Comparison of ENCODE assay signal across 8 mouse cellular contexts in the genomic region with DNA sequence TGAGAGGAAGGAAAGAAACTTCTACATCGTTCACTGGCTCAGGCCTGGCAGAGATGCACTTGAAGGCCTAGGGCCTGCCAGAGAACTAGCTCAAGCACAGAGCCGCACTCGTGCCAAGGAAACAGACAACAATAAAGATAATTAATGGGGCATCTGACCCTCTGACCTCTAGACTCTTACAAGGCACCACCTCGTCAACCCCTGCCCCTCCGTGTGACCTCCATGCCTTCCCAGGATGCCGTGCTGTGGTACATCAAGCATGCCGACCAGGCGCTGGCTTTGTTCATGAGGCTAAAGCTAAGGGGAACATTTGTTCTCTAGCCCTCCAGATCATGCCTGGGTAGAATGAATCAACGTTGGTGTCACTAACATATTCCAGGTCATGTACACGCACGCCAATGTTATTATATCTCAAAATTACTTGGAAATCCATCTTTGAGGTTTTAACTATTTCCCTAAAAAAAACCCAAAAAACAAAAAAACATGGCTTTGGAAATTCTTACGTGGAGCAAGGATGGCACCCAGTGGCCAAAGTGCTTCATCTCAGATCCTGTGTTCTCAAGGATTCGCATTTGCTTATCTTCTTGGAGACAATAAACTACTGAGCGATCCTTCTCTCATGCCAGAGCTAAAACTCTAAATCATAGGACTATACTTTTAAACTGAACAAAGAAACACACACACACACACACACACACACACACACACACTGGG.
DNase-seq lines count a peak whose midpoint lies in the region; ATAC-seq and TF ChIP-seq lines count a peak whose summit lies in the region.

No protein-coding gene starts in this region.

- H3K27me3 ChIP-seq in kidney, postnatal 0 days (ENCODE audit: insufficient read depth, low read length), result no peaks in the 10 kb centered on the region
- no peaks in the 10 kb centered on the region for H3K27me3 ChIP-seq in embryonic facial prominence, embryonic 10.5 days (replicated peaks; ENCODE audit: low read depth, poor library complexity, severe bottlenecking)

- no peaks in the 10 kb centered on the region for H3K36me3 ChIP-seq in kidney, postnatal 0 days (ENCODE audit: insufficient read depth, low read length)
- H3K36me3 ChIP-seq in embryonic facial prominence, embryonic 10.5 days (replicated peaks), result no peaks in the 10 kb centered on the region

- no peaks in the 10 kb centered on the region for H3K9me3 ChIP-seq in kidney, postnatal 0 days (replicated peaks; ENCODE audit: low read length)
- no peaks in the 10 kb centered on the region for H3K9me3 ChIP-seq in embryonic facial prominence, embryonic 10.5 days

- H3K4me2 ChIP-seq in kidney, postnatal 0 days (ENCODE audit: low read length), result no peak overlapping the region

- peak; percentile 31 for DNase-seq in adrenal gland, adult 2 months
- DNase-seq in adrenal gland, adult 18-20 months (ENCODE audit: low spot score in 2 of 2), result no peak
- peak; percentile 84 for DNase-seq in kidney, postnatal 0 days (ENCODE audit: low spot score)
- DNase-seq in kidney, adult 9 months, result no peak
- peak; percentile 42 for DNase-seq in embryonic facial prominence, embryonic 10.5 days (ENCODE audit: low spot score)
- DNase-seq in lung, postnatal 4 days, result peak; percentile 31 to 42
- DNase-seq in urinary bladder, postnatal 36 days (ENCODE audit: low spot score in 2 of 2), result no peak
- no peak for DNase-seq in left cerebral cortex, adult 9 months (ENCODE audit: low spot score in 2 of 2)

- peak; percentile 64 for TF ChIP-seq CTCF in kidney, postnatal 0 days (IDR thresholded peaks at IDR 0.05; ENCODE audit: low read depth)

- peak; percentile 37; the same call in 1 of the 2 replicates for ATAC-seq in kidney, postnatal 0 days (replicated peaks; ENCODE audit: low FRiP score, low read depth)

- no peak overlapping the region for H3K27ac ChIP-seq in kidney, postnatal 0 days
- H3K27ac ChIP-seq in embryonic facial prominence, embryonic 10.5 days (replicated peaks), result peak overlapping the region; percentile 27; the same call in 1 of the 2 replicates

- H3K4me3 ChIP-seq in kidney, postnatal 0 days (replicated peaks; ENCODE audit: low read depth, low read length), result no peak overlapping the region
- H3K4me3 ChIP-seq in embryonic facial prominence, embryonic 10.5 days, result no peak overlapping the region

- 24% methylated on average over 14 of the region's 14 CpGs for WGBS in kidney, postnatal 0 days
- 45% methylated on average over 14 of the region's 14 CpGs for WGBS in embryonic facial prominence, embryonic 10.5 days

- 0 out of 2 replicates have a peak, but pooled peaks cover 3% of the 10 kb centered on the region for H3K4me1 ChIP-seq in kidney, postnatal 0 days (replicated peaks; ENCODE audit: insufficient read depth, low read length)
- H3K4me1 ChIP-seq in embryonic facial prominence, embryonic 10.5 days, result peaks cover 28% of the 10 kb centered on the region

- H3K9ac ChIP-seq in kidney, postnatal 0 days (ENCODE audit: low read depth, low read length), result no peak overlapping the region

Comparison
In these comparisons a context has a peak if more than half of its experiments do, and no peak if none do; other contexts are left out.
1. DNase-seq: peak in adrenal gland, adult 2 months (single experiment), kidney, postnatal 0 days (single experiment), embryonic facial prominence, embryonic 10.5 days (single experiment) and lung, postnatal 4 days (2 of 2); none in adrenal gland, adult 18-20 months (0 of 2), kidney, adult 9 months (single experiment), urinary bladder, postnatal 36 days (0 of 2) and left cerebral cortex, adult 9 months (0 of 2).